Mouse (Mus musculus) embryonic facial prominence, embryonic 14.5 days (tissue): ENCODE data around the gene Nus1. TPM values are rescaled to one million over a fixed set of nuclear protein-coding genes. Genes with fewer than 3 reads are reported as not detected.
A peak's percentile ranks its signal among the peaks of the same experiment; 100 is the strongest.

Experiments used
- ATAC-seq: fragments of 200-750 bp; cut with Nextera tagmentation; 2 replicates; pipeline ENCODE4 v1.8.0; 2017; ENCODE audit warnings: low read depth, moderate number of reproducible peaks, moderate TSS enrichment
- DNase-seq: peaks from one replicate; pipeline ENCODE4 v3.0.0-alpha.2; 2015; ENCODE audit warnings: low spot score
- H3K27ac ChIP-seq: fragments of 300-500 bp; sonication (generic); replicated peaks from 2 replicates; pipeline ENCODE4 v1.5.1; 2014; ENCODE audit warnings: low read depth, mild to moderate bottlenecking, low read length, moderate library complexity
- H3K27me3 ChIP-seq: fragments of 300-500 bp; sonication (generic); replicated peaks from 2 replicates; pipeline ENCODE4 v1.6.1; 2014; ENCODE audit warnings: low read length; ENCODE audit not compliant: control insufficient read depth, insufficient read depth
- H3K36me3 ChIP-seq: fragments of 300-500 bp; sonication (generic); 2 replicates; pipeline ENCODE4 v1.6.1; 2014; ENCODE audit warnings: low read length, mixed read lengths; ENCODE audit not compliant: control insufficient read depth, insufficient read depth
- H3K4me1 ChIP-seq: fragments of 300-500 bp; sonication (generic); 2 replicates; pipeline ENCODE4 v1.6.1; 2014; ENCODE audit warnings: antibody characterized with exemption, low read length; ENCODE audit not compliant: control insufficient read depth, insufficient read depth
- H3K4me2 ChIP-seq: fragments of 300-500 bp; sonication (generic); 2 replicates; pipeline ENCODE4 v1.6.1; 2014; ENCODE audit warnings: low read depth, mild to moderate bottlenecking, low read length, moderate library complexity, mixed read lengths
- H3K4me3 ChIP-seq: fragments of 300-500 bp; sonication (generic); 2 replicates; pipeline ENCODE4 v1.5.1; 2014; ENCODE audit warnings: low read depth, mild to moderate bottlenecking, low read length
- H3K9ac ChIP-seq: fragments of 300-500 bp; sonication (generic); 2 replicates; pipeline ENCODE4 v1.6.1; 2014; ENCODE audit warnings: low read depth, mild to moderate bottlenecking, low read length, moderate library complexity, mixed read lengths
- H3K9me3 ChIP-seq: fragments of 300-500 bp; sonication (generic); 2 replicates; pipeline ENCODE4 v1.6.1; 2016; ENCODE audit warnings: low read length; ENCODE audit not compliant: control insufficient read depth
- WGBS: fragments of 180-500 bp; shearing (Covaris S2); extraction: QIAGEN DNeasy Blood & Tissue Kit; methylation state at CpG from one replicate; pipeline ENCODE4 v1.1.7; 2014; 5-methylcytosine and 5-hydroxymethylcytosine counted together
- polyA plus RNA-seq: library from polyadenylated mRNA; unstranded; fragments of >200 nt; fragmentation: Nextera tagmentation; extraction: Ambion mirVana; gene quantifications from 2 replicates; pipeline ENCODE4 v1.2.1, GENCODE M21; 2014

Gene Nus1
- polyA plus RNA-seq, 1 experiment from 2014 or later: 16.6 TPM

DNA sequence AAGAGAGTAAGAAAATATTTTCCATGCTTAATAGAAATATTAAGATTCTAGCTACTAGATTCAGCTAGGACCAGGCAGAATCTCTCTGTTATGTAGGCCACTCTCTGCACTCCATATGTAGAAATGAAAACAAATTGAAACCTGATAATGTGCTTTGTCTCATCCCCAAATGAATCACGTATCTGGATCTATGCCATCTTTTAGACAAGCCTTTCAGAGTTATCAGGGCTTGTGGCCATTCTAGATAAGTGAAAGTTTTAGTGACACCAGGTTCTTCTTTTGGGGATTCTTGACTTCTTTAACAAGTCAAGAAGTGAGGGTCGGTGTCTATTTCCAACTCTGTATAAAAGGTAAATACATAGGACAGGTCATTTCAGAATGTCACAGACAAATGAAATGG lies 18.6 kb upstream of the Nus1 start:
- ATAC-seq (no peak), DNase-seq (no peak)
- no peak overlapping the region for H3K4me2 ChIP-seq
- no peak overlapping the region for H3K9ac ChIP-seq
- WGBS: 74% methylated on average over 2 of the region's 2 CpGs
- H3K4me1 ChIP-seq: no peaks in the 10 kb centered on the region
- H3K9me3 ChIP-seq: no peaks in the 10 kb centered on the region
- no peaks in the 10 kb centered on the region for H3K36me3 ChIP-seq
- H3K27ac ChIP-seq: no peak overlapping the region
- H3K27me3 ChIP-seq: no peaks in the 10 kb centered on the region
- H3K4me3 ChIP-seq: no peak overlapping the region

DNA sequence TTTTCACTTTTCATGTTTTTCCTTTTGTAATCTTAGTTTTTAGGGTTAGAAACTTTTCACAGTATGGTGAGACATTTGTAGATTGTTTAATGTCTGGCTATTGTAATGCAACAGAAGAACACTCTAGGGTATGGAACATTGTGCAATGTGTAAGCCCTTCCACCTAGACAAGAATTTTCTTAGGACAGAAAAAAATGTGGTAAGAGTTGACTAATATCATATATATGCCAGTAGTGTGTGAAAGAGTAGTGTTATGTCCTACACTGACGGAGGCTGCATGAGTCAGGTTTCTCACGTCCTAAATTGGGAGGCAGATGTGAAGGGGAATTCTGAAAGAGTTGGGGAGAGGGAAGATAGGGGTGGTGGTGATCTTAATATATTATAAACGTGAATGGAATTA lies 17.6 kb upstream of the Nus1 start:
- no peak overlapping the region for H3K27ac ChIP-seq
- no peak overlapping the region for H3K4me2 ChIP-seq
- no peaks in the 10 kb centered on the region for H3K36me3 ChIP-seq
- WGBS: 65% methylated on average over 3 of the region's 3 CpGs
- no peaks in the 10 kb centered on the region for H3K9me3 ChIP-seq
- ATAC-seq (no peak), DNase-seq (no peak)
- no peaks in the 10 kb centered on the region for H3K4me1 ChIP-seq
- no peak overlapping the region for H3K9ac ChIP-seq
- no peaks in the 10 kb centered on the region for H3K27me3 ChIP-seq
- no peak overlapping the region for H3K4me3 ChIP-seq

DNA sequence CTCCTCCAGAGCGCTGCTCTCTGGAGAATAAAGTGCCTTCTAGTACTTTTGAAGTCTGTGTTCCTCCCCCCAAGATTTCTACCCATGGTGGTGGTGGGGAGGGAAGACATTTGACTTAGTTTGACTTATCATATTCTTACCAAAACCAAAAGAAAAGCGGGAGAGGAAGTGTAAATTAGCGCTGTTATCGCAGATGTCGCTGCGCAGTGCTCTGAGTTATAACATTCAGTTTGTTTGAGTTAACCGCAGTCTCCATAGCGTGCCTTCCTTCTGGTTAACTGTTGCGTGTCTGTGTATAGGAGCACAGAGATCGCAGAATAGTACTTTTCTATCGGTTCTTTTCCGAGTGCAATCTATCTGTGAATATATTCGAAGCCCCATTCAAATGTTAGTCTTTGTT lies 12.2 kb upstream of the Nus1 start:
- ATAC-seq: no peak
- Histone ChIP-seq H3K36me3 (no peaks in the 10 kb centered on the region), H3K4me3 (no peak overlapping the region), H3K4me2 (no peak overlapping the region), H3K4me1 (no peaks in the 10 kb centered on the region), H3K9ac (no peak overlapping the region), H3K27ac (no peak overlapping the region), H3K9me3 (no peaks in the 10 kb centered on the region), H3K27me3 (no peaks in the 10 kb centered on the region)
- no peak for DNase-seq
- 88% methylated on average over 13 of the region's 13 CpGs for WGBS

DNA sequence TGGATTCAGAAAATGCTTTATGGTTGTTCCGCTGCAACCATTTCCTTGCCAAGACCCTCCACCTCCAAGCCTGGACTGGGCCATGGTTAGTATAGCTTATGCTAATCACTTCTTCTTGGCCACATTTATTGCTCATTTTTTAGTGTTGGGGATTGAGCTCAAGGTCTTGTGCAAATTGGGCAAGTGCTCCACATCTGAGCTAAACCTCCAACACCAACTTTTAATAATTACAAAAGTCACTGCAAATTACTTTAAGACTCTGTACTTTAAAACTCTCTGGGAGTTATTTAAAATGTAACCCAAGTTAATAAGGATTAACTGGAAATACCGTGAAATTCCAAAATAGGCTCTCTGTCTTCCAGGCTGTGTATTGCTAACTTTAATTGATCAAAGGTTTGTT lies 9.8 kb upstream of the Nus1 start:
- Histone ChIP-seq H3K27me3 (no peaks in the 10 kb centered on the region), H3K36me3 (no peaks in the 10 kb centered on the region), H3K9me3 (no peaks in the 10 kb centered on the region), H3K4me1 (no peaks in the 10 kb centered on the region), H3K4me2 (no peak overlapping the region), H3K27ac (no peak overlapping the region), H3K9ac (no peak overlapping the region), H3K4me3 (no peak overlapping the region)
- DNase-seq: no peak
- no peak for ATAC-seq
- 77% methylated on average over 2 of the region's 2 CpGs for WGBS

DNA sequence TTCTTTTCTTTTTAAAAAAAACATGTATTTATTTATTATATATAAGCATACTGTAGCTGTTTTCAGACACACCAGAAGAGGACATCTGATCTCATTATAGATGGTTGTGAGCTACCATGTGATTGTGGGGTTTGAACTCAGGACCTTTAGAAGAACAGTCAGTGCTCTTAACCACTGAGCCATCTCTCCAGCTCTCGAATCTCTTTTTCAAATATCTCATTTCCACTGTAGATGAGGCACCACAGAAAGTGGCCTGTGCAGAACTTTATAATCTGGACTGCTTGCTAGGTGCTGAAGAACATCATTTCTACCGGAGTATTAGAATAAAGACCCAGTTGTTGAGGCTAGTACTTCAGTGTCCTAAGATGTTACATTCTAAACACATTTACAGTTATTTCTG lies 2.3 kb upstream of the Nus1 start:
- Histone ChIP-seq H3K9ac (no peak overlapping the region), H3K9me3 (no peaks in the 10 kb centered on the region), H3K27me3 (no peaks in the 10 kb centered on the region), H3K27ac (no peak overlapping the region), H3K4me1 (peaks cover 15% of the 10 kb centered on the region), H3K4me3 (no peak overlapping the region), H3K36me3 (no peaks in the 10 kb centered on the region), H3K4me2 (no peak overlapping the region)
- DNase-seq (no peak), ATAC-seq (no peak)
- WGBS: 79% methylated on average over 2 of the region's 2 CpGs

DNA sequence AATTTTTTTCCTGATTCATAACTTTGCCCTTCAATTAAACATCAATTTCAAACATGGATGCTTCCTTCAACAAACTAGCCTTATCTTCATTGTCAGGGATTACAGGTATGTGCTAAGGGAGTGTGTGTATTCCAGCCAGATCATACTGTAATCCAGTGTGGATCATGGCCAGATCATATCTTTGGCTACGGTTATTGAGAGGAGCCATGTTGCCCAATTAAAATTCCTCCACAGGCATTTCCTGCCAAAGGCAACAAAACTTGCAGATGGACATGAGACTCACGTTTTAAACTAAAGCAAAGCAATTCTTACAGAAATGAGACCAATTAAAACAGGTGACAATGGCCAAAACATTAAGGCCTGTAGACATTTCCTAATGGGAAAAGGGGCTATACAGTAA lies 889 bp upstream of the Nus1 start:
- H3K9ac ChIP-seq: no peak overlapping the region; the same call in 1 of the 2 replicates
- no peaks in the 10 kb centered on the region for H3K9me3 ChIP-seq
- no peak overlapping the region for H3K27ac ChIP-seq
- no peak for ATAC-seq
- no peaks in the 10 kb centered on the region for H3K36me3 ChIP-seq
- peak overlapping the region; percentile 54 for H3K4me2 ChIP-seq
- 35% methylated on average over 2 of the region's 2 CpGs for WGBS
- H3K4me3 ChIP-seq: peak overlapping the region; percentile 98
- peaks cover 15% of the 10 kb centered on the region for H3K4me1 ChIP-seq
- no peaks in the 10 kb centered on the region for H3K27me3 ChIP-seq
- peak; percentile 12 for DNase-seq

DNA sequence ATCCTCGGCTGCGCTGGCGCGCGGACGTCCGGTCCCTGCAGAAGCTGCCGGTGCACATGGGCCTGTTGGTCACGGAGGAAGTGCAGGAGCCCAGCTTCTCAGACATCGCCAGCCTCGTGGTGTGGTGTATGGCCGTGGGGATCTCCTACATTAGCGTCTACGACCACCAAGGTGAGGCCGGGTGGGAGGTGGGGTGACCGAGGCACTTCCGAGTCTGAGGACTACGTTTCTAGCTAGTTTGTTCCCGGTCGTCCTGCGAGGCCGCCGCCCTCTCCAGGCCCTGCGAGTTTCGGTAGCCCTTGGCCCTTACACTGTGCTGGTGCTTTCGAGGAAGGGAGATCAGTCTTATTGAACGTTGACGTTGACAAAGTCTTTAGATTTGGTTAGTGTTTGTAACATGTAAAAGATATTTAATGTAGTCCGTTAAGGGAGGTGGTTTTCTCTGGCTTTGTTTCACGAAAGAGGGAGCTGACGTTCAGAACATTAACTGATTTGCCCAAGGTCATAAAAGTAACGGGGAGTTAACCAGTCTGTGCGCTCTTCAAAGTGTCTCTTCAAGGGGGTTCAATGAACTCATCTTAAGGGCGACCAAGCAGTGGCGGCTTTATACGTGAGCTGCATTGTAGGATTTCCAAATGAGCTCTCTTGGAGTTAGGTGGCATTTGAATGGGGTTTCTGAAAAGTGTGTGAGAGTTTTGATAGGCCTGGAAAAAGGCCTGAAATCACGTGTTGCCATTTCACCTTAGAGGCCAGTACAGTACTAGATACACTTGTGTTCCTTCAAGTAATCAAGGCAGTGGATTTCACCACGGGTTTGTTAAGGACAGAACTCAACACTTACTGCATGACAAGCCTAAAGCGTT lies 882 bp downstream of the Nus1 start:
- peak; percentile 23 for ATAC-seq
- Histone ChIP-seq H3K9ac (peak overlapping the region; percentile 93), H3K4me2 (peak overlapping the region; percentile 69), H3K4me3 (peak overlapping the region; percentile 98), H3K9me3 (no peaks in the 10 kb centered on the region), H3K27ac (peak overlapping the region; percentile 93), H3K27me3 (no peaks in the 10 kb centered on the region), H3K36me3 (no peaks in the 10 kb centered on the region), H3K4me1 (peaks cover 15% of the 10 kb centered on the region)
- 2% methylated on average over 36 of the region's 39 CpGs for WGBS
- DNase-seq: peak; percentile 2

DNA sequence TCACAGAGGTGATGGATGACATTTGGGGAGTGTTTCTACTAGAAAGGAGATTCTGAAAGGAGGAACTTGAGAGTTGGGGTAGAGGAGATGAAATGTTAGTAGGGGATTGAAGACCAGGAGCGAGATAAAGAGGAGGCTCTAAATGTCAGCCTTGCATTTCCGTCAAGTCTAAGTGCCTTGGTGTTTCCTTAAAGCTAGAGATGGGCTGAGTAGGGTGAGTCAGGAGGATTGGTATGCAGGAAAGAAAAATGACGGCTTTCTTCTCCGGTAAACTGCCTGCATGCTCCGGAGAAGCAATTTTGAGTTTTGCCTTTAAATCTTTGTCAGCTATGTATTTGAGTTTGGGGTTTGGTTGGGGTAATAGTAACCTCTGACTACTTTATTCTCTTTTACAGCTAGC lies 1.6 kb downstream of the Nus1 start:
- H3K9ac ChIP-seq: peak overlapping the region; percentile 93
- no peaks in the 10 kb centered on the region for H3K27me3 ChIP-seq
- peaks cover 15% of the 10 kb centered on the region for H3K4me1 ChIP-seq
- ATAC-seq (no peak), DNase-seq (no peak)
- H3K27ac ChIP-seq: 0 out of 2 replicates have a peak overlapping the region, but pooled peaks have one; percentile 93
- H3K4me2 ChIP-seq: peak overlapping the region; percentile 69
- no peaks in the 10 kb centered on the region for H3K9me3 ChIP-seq
- 61% methylated on average over 5 of the region's 5 CpGs for WGBS
- peak overlapping the region; percentile 98 for H3K4me3 ChIP-seq
- no peaks in the 10 kb centered on the region for H3K36me3 ChIP-seq

DNA sequence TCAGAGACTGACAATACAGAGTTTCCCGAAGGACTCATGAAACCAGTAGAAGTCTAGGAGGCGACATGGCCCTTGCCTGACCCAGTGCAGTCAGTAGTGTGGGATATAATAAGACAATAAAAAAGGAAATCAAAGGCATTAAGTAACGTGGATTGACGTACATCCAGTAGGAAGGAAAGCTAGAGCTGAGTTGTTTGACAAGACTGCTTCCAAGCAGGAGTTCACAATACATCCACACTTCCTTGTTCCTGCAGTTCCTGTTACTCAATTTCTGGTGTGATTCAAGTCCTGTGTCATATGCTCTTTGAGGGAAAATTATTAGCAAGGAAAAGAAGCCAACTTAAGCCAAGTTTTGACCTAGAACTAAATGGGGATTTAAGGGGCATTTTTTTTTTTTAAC lies 2.1 kb downstream of the Nus1 start:
- Histone ChIP-seq H3K4me2 (peak overlapping the region; percentile 69), H3K27ac (no peak overlapping the region), H3K4me3 (peak overlapping the region; percentile 98), H3K4me1 (peaks cover 15% of the 10 kb centered on the region), H3K9ac (no peak overlapping the region), H3K36me3 (no peaks in the 10 kb centered on the region), H3K9me3 (no peaks in the 10 kb centered on the region), H3K27me3 (no peaks in the 10 kb centered on the region)
- 80% methylated on average over 4 of the region's 4 CpGs for WGBS
- no peak for DNase-seq
- no peak for ATAC-seq
